Mouse (Mus musculus) kidney, postnatal 0 days (tissue): ENCODE measurements around the gene Serinc1. TPM values are rescaled to one million over a fixed set of nuclear protein-coding genes. Genes with fewer than 3 reads are reported as not detected.

ENCODE experiments used
- ATAC-seq: fragments of 200-750 bp; cut with Nextera tagmentation; replicated peaks from 2 replicates; pipeline ENCODE4 v1.8.0; 2017; ENCODE audit warnings: low read depth, moderate number of reproducible peaks, moderate TSS enrichment, moderate library complexity; ENCODE audit not compliant: low FRiP score
- DNase-seq: peaks from one replicate; pipeline ENCODE4 v3.0.0-alpha.2; 2016; ENCODE audit warnings: low spot score
- H3K27ac ChIP-seq: fragments of 300-500 bp; sonication (generic); 2 replicates; pipeline ENCODE4 v1.5.1; 2014; ENCODE audit warnings: mild to moderate bottlenecking
- H3K27me3 ChIP-seq: fragments of 300-500 bp; sonication (generic); 2 replicates; pipeline ENCODE4 v1.6.1; 2014; ENCODE audit warnings: low read length, mixed read lengths; ENCODE audit not compliant: insufficient read depth
- H3K36me3 ChIP-seq: fragments of 300-500 bp; sonication (generic); 2 replicates; pipeline ENCODE4 v1.6.1; 2014; ENCODE audit warnings: low read length, mixed read lengths; ENCODE audit not compliant: insufficient read depth
- H3K4me1 ChIP-seq: fragments of 300-500 bp; sonication (generic); replicated peaks from 2 replicates; pipeline ENCODE4 v1.6.1; 2014; ENCODE audit warnings: antibody characterized with exemption, low read length, mixed read lengths; ENCODE audit not compliant: insufficient read depth
- H3K4me2 ChIP-seq: fragments of 300-500 bp; sonication (generic); 2 replicates; pipeline ENCODE4 v1.6.1; 2014; ENCODE audit warnings: mild to moderate bottlenecking, low read length, moderate library complexity, mixed read lengths
- H3K4me3 ChIP-seq: fragments of 300-500 bp; sonication (generic); replicated peaks from 2 replicates; pipeline ENCODE4 v1.5.1; 2014; ENCODE audit warnings: low read depth, low read length
- H3K9ac ChIP-seq: fragments of 300-500 bp; sonication (generic); 2 replicates; pipeline ENCODE4 v1.6.1; 2014; ENCODE audit warnings: low read depth, low read length
- H3K9me3 ChIP-seq: fragments of 300-500 bp; sonication (generic); replicated peaks from 2 replicates; pipeline ENCODE4 v1.6.1; 2016; ENCODE audit warnings: low read length, inconsistent platforms, mixed read lengths
- CTCF ChIP-seq: IDR thresholded peaks from 2 replicates; pipeline ENCODE4 v1.5.1; 2016; ENCODE audit warnings: antibody characterized with exemption, low read depth, mild to moderate bottlenecking, moderate library complexity
- WGBS: fragments of 180-500 bp; shearing (Covaris S2); extraction: QIAGEN DNeasy Blood & Tissue Kit; methylation state at CpG from one replicate; pipeline ENCODE4 v1.1.7; 2014; 5-methylcytosine and 5-hydroxymethylcytosine counted together
- polyA plus RNA-seq: library from polyadenylated mRNA; unstranded; fragments of >200 nt; fragmentation: Nextera tagmentation; extraction: Ambion mirVana; gene quantifications from 2 replicates; pipeline ENCODE4 v1.2.1, GENCODE M21; 2015

Serinc1 gene
- polyA plus RNA-seq, 1 experiment from 2014 or later = 148 TPM

DNA sequence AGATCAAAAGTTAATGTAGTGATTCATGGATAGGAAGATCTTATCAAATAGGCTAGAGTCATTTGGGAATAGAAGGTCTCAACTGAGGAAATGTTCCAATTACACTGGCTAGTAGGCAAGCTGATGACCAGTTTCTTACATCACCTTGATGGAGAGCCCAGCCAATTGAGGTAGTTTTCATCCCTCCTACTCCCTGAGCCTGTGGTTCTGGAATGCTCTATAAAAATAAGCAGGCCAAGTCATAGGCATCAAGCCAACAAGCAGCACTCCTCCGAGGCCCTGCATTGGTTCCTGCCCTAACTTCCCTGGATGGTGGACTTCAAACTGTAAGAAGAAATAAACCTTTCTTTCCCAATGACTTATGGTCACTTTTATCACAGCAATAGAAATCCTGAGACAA is 17.1 kb downstream of the Serinc1 start:
- no peak for ATAC-seq

DNA sequence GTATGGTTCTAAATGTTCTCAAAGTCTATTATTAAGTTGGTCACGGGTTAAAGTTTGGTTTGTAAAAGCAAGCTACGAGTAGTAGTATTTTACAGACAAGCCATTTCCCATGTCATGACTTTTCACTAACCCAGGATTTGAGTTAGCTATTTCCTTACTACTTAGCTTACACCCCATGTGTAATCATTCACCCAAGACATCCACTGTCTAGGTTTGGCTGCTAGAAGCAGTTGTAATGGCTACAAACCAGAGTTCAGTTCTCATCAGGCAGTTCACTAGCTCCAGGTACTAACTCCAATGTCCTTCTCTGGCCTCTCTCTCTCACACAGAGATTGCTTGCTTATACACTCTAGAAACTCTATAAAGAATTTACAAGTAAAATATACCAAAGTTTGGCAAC is 17.7 kb downstream of the Serinc1 start:
- H3K27me3 ChIP-seq = no peaks in the 10 kb centered on the region
- WGBS = 82% methylated on average over 2 of the region's 2 CpGs
- H3K36me3 ChIP-seq = peaks cover 36% of the 10 kb centered on the region
- DNase-seq (no peak), ATAC-seq (no peak)
- H3K4me2 ChIP-seq = no peak overlapping the region
- no peak overlapping the region for H3K9ac ChIP-seq
- H3K4me3 ChIP-seq = no peak overlapping the region
- TF ChIP-seq CTCF = no peak
- H3K27ac ChIP-seq = no peak overlapping the region
- H3K9me3 ChIP-seq = no peaks in the 10 kb centered on the region
- H3K4me1 ChIP-seq = no peaks in the 10 kb centered on the region

More for the DNA sequence above, 17.1 kb downstream of the Serinc1 start:
- no peaks in the 10 kb centered on the region for H3K9me3 ChIP-seq
- peaks cover 39% of the 10 kb centered on the region for H3K36me3 ChIP-seq
- peak; percentile 33 for DNase-seq
- no peaks in the 10 kb centered on the region for H3K27me3 ChIP-seq
- H3K27ac ChIP-seq = no peak overlapping the region
- WGBS = 63% methylated on average over 1 of the region's 1 CpGs
- H3K4me2 ChIP-seq = no peak overlapping the region
- H3K9ac ChIP-seq = no peak overlapping the region
- H3K4me1 ChIP-seq = no peaks in the 10 kb centered on the region
- TF ChIP-seq CTCF = no peak
- H3K4me3 ChIP-seq = no peak overlapping the region

DNA sequence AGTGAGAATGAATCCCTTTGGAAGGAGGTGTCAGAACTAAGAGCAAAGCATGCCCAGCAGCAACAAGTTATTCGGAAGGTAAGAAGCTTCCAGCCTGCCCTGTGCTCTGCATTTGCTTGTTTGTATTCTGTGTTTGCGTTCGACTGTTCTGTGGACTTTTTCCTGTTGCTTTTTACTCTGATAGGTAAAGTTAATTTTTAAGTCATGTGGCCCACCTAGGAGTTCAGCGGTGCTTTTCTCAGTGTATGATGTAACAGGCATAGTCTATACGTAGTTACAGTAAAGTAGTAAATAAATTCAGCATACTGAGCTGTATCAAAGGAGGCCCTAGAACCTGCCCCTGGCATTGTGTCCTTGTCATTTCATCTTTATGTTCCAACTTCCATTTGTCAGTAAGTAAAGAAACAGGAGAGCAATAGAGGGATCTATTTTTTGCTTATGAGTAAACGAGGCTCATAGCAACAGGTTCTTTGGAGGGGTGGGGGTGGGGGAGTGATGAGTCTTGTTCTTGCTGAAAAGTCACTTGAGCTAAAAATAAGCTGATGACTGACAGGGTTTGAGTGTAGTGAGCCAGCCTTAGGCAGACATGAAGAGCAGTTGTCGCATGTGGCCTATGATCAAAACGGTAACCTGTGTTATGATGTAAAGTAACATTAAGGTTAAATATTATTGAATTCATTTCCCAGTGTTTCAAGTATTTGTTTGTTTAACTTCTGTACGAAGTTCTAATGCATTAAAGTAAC is 32.7 kb downstream of the Serinc1 start:
- no peak for ATAC-seq
- no peak for TF ChIP-seq CTCF
- Histone ChIP-seq H3K4me3 (no peak overlapping the region), H3K27ac (no peak overlapping the region), H3K9me3 (no peaks in the 10 kb centered on the region), H3K9ac (no peak overlapping the region), H3K4me1 (no peaks in the 10 kb centered on the region), H3K36me3 (no peaks in the 10 kb centered on the region), H3K27me3 (no peaks in the 10 kb centered on the region), H3K4me2 (no peak overlapping the region)
- 70% methylated on average over 9 of the region's 9 CpGs for WGBS
- peak; percentile 15 for DNase-seq

DNA sequence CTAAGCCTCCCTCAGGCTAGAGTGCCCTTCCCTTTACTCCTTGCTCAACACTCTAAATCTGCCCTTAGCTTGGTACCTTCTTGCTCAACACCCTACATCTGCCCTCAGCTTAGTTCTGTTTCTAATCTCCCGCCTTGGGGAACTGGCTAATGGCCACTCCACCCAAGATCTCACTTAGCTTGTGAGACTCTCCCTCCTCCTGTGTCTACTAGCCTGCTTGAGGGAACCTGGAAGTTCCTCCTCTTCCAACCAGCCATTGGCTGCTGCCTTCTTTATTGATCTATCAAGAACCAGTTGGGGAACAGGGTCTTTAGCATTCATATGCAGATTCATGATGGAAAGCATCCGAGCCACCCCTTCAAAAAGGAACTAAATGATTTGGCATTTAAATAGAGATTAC is 40.3 kb downstream of the Serinc1 start:
- DNase-seq = no peak
- Histone ChIP-seq H3K36me3 (0 out of 2 replicates have a peak, but pooled peaks cover 2% of the 10 kb centered on the region), H3K9me3 (no peaks in the 10 kb centered on the region), H3K27ac (no peak overlapping the region), H3K27me3 (no peaks in the 10 kb centered on the region), H3K4me2 (no peak overlapping the region), H3K4me3 (no peak overlapping the region), H3K9ac (no peak overlapping the region), H3K4me1 (0 out of 2 replicates have a peak, but pooled peaks cover 4% of the 10 kb centered on the region)
- TF ChIP-seq CTCF = no peak
- ATAC-seq = no peak
- 87% methylated on average over 2 of the region's 2 CpGs for WGBS

DNA sequence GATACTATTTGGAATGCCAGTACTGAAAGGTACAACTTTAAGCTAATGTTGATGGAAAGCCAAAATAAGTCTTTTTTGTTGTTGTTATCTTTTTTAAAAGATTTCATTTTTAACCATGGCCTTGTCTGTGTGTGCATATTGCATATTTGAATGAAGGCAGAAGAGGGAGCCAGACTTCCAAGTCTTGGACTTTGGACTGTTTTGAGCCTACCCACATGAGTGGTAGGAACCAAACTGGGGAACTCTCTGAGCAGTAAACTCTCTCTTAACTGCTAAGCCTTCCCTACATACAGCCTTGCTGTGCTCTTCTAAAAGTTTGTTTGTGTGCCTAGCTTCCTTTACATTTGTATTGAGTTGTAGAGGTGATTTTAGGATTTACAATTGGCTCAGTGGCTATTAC is 43.7 kb downstream of the Serinc1 start:
- Histone ChIP-seq H3K4me3 (no peak overlapping the region), H3K9ac (no peak overlapping the region), H3K9me3 (no peaks in the 10 kb centered on the region), H3K27me3 (no peaks in the 10 kb centered on the region), H3K36me3 (0 out of 2 replicates have a peak, but pooled peaks cover 2% of the 10 kb centered on the region), H3K4me2 (no peak overlapping the region), H3K27ac (no peak overlapping the region), H3K4me1 (0 out of 2 replicates have a peak, but pooled peaks cover 4% of the 10 kb centered on the region)
- ATAC-seq (no peak), DNase-seq (no peak)
- TF ChIP-seq CTCF = no peak; the same call in 1 of the 2 replicates

DNA sequence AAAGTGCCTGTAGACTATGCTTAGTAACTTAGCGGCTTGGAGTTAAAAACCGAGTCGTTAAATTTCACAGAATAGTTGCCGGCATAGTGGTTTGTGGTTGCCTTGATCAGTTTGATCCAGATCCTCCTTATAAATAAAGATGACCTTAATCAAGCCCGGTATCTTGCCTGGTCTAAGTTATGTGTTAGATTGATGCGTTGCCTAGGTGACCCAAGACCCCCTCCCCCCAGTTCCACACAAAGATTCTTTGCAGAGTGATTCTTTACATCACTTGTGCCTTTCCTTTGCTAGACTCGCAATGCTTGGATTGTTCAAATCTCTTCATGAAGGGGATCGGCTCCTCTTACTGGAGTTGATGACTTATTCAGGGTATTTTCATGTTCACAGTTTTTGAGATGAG is 45.1 kb downstream of the Serinc1 start:
- ATAC-seq (no peak), DNase-seq (peak; percentile 28)
- Histone ChIP-seq H3K4me1 (0 out of 2 replicates have a peak, but pooled peaks cover 4% of the 10 kb centered on the region), H3K4me3 (peak overlapping the region; percentile 94), H3K4me2 (peak overlapping the region; percentile 66), H3K27me3 (no peaks in the 10 kb centered on the region), H3K9me3 (no peaks in the 10 kb centered on the region), H3K9ac (peak overlapping the region; percentile 96), H3K27ac (no peak overlapping the region), H3K36me3 (no peaks in the 10 kb centered on the region)
- WGBS = 2% methylated on average over 8 of the region's 8 CpGs
- no peak for TF ChIP-seq CTCF
